Mouse (Mus musculus) kidney, postnatal 4 days (tissue): ENCODE data around the gene Cemip2.
"Not testable (repeated sequence)": the region's sequence is repeated elsewhere in the genome, so short reads cannot be mapped to it uniquely, and the experiment has no call there.

Experiments
- DNase-seq, 2 experiments: peaks; one replicate each; pipeline ENCODE4 v3.0.0; 2021; ENCODE audit warnings: mixed read lengths in 2 of 2

Cemip2 gene

GRCm38 (mm10) chr19:21818021-21818725 is 40.0 kb downstream of the Cemip2 start:
- no peak for DNase-seq

GRCm38 (mm10) chr19:21819585-21819984 is 41.4 kb downstream of the Cemip2 start:
- no peak for DNase-seq

- DNase-seq, result no peak
Observed at GRCm38 (mm10) chr19:21820126-21820525, 42.0 kb downstream of the Cemip2 start.

GRCm38 (mm10) chr19:21821877-21822276 is 43.7 kb downstream of the Cemip2 start:
- DNase-seq, result peak in 1 of 2 experiments; percentile 11

- no peak for DNase-seq
Observed at GRCm38 (mm10) chr19:21824146-21824545, 46.0 kb downstream of the Cemip2 start.

- DNase-seq, result peak in 1 of 2 experiments; percentile 12
Observed at GRCm38 (mm10) chr19:21825128-21825885, 47.2 kb downstream of the Cemip2 start.

GRCm38 (mm10) chr19:21833416-21833992 is 55.4 kb downstream of the Cemip2 start:
- DNase-seq, result peak; percentile 40 to 55

GRCm38 (mm10) chr19:21834952-21835351 is 56.8 kb downstream of the Cemip2 start:
- no peak for DNase-seq

- no peak for DNase-seq
Observed at GRCm38 (mm10) chr19:21850721-21851120, 72.6 kb downstream of the Cemip2 start.

- DNase-seq, result no peak
Observed at GRCm38 (mm10) chr19:21854526-21855228, 76.5 kb downstream of the Cemip2 start.

- no peak for DNase-seq
Observed at GRCm38 (mm10) chr19:21855421-21856128, 77.4 kb downstream of the Cemip2 start.

GRCm38 (mm10) chr19:21858846-21859521 is 80.8 kb downstream of the Cemip2 start:
- no peak for DNase-seq

GRCm38 (mm10) chr19:21860132-21860531 is 82.0 kb downstream of the Cemip2 start:
- no peak for DNase-seq

GRCm38 (mm10) chr19:21860894-21861293 is 82.8 kb downstream of the Cemip2 start:
- DNase-seq, result no peak

GRCm38 (mm10) chr19:21862289-21862990 is 84.3 kb downstream of the Cemip2 start:
- DNase-seq, result no peak

GRCm38 (mm10) chr19:21862991-21863931 is 85.1 kb downstream of the Cemip2 start:
- DNase-seq, result no peak

GRCm38 (mm10) chr19:21865242-21866055 is 87.3 kb downstream of the Cemip2 start:
- no peak for DNase-seq

- DNase-seq, result no peak
Observed at GRCm38 (mm10) chr19:21866094-21866493, 88.0 kb downstream of the Cemip2 start.

- DNase-seq, result not testable (repeated sequence)
Observed at GRCm38 (mm10) chr19:21866756-21867155, 88.6 kb downstream of the Cemip2 start.
